Mouse (Mus musculus) hindlimb bud, embryonic 11.5 days (tissue): ENCODE measurements around the gene Gm28374.

ENCODE experiments used
- DNase-seq: peaks from one replicate; pipeline ENCODE4 v3.0.0-alpha.2; 2012; ENCODE audit warnings: low read depth, low spot score; ENCODE audit errors: extremely low spot score

The Gm28374 gene

DNA sequence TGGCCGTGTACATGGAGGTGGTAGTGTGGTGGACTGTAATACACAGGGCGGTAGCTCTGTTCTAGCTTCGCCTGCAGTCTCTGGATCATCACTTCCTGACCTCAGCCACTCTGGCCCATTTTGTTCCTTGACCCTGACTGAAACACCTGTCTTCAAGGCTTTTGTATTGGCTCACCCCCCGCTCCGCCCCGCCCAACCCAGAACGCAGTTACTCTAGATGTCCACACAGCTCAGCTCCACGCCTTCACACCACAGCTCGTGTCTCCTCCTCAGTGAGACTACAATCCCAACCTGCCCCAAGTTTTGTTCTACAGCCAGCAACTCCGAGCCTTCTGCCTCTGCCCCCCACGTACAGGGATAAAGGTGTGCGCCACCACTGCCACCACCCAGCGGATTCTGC, 6.8 kb upstream of the Gm28374 start:
- no peak for DNase-seq

GRCm38 (mm10) chr19:6085417-6085879, 3.4 kb upstream of the Gm28374 start:
- peak; percentile 76 for DNase-seq

- DNase-seq = peak; percentile 97
These were observed 2.6 kb upstream of the Gm28374 start, which contains the start of the genes Zfpl1 and Cdca5 for GRCm38 (mm10) chr19:6084478-6085248. Gene Zfpl1, minus strand, starts transcription at chr19:6084956. Gene Cdca5, plus strand, starts transcription at chr19:6084983.

DNA sequence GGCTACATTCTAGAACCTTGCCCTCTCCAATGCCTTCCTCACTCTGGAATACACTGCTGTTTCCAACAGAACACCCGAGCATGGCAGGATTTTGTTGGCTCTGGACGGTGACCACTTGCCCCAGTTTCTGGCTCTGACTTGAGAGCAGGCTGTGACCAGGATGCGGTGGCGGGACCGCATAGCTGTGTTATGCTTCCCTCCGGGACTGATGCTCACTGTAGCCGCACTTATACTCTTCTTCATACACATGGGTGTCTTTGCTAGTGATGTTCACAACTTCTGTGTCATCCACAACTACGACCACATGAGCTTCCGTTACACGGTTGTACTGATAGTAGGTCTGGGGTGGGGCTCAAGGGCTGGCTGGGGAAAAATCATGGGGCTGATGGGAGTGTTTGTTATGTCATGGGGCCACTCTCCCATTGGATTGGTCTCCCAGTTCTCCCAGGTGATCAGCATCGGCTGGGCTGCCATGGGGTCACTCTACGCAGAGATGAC, 2.0 kb downstream of the Gm28374 start, which contains the start of gene Tmem262:
TSS of gene Tmem262 (plus strand) at position 51 of the 498 bp plus-strand sequence.
- DNase-seq = no peak

DNA sequence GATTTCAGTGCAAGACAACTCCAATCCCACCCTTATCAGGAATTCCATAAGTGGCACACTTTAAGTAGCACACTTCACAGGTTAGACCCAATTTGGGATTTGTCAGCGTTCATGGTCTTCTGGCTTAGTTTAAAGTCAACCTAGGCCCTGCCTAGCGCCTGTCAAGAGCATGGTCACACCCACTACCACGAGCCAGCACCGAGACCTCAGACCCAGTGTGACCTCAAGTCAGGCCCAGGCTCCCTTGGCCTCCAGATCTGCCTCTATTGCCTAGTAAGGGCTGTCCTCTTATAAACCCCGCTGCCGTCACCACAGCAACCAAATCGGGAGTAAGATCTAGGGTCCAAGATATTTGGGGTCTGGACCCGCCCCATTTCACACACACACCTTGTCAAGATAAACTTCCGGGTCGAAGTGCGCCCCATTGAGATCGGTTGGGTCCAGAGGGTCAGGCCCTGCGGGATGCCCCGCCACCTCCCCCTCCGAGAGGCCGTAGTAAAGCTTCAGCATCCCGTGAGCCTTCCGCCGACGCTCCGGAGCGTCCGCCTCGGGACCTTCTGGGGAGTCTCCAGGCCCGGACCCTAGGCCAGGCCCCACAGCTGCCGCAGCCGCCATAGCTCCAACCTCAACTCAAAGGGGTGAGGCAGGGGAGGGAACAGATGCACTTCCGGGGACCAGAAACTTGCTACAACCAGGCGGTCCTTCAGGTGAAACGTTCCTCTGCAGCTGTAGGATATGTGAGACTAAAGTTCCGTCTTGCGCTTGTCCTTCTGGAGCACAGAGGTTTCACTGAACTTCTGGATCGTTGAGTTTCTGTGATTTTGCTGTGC, 5.3 kb downstream of the Gm28374 start, which contains the start of gene Vps51:
TSS of gene Vps51 (minus strand) at position 668 of the 830 bp plus-strand sequence.
- DNase-seq = no peak

DNA sequence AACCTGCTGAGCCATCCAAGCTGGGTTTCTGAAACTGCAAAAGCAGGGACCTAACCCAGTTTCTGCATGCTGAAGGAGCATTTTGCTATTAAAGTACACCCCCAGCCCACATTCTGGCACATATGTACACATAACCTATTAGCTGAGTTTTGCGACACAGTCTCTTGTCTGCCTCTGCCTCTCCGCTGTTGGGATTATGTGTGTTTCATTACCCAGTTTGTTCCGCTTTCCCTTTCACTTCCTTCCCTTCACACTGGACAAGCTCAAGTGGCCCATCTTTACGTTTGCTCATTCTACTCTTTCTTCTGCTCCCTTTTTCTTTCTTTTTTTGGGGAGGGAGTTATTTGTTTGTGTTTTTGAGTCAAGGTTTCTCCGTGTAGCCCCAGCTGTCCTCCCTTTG, 8.2 kb downstream of the Gm28374 start:
- DNase-seq = no peak

- DNase-seq = no peak
These were observed 10.8 kb downstream of the Gm28374 start for GRCm38 (mm10) chr19:6071261-6071660.

- no peak for DNase-seq
These were observed 11.3 kb downstream of the Gm28374 start for GRCm38 (mm10) chr19:6070571-6071250.

- no peak for DNase-seq
These were observed 12.2 kb downstream of the Gm28374 start for GRCm38 (mm10) chr19:6069851-6070250.

DNA sequence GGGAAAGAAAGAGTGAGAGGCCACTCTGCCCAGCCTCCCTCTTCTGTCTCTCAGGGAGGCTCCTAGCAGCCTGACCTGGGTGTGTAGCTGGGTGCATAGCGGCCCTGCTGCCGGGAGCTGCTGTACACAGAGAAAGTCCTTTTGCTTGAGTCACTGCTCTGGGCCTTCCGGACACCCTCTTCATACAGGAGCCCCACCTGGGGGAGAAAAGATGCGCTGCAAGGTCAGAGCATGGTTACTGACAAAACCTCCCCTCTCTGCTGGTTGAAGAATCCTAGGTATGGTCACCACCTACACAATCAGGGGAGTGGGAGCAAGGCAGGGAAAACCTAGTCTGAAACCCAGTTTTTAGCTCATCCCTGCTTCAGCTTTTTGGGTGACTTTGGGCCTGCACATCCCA, 13.1 kb downstream of the Gm28374 start:
- no peak for DNase-seq

GRCm38 (mm10) chr19:6067724-6068415, 14.2 kb downstream of the Gm28374 start, which contains the start of gene Tm7sf2:
Gene Tm7sf2, minus strand, starts transcription at chr19:6068373.
- DNase-seq = no peak

- DNase-seq = no peak
These were observed 14.9 kb downstream of the Gm28374 start for GRCm38 (mm10) chr19:6067011-6067723.

DNA sequence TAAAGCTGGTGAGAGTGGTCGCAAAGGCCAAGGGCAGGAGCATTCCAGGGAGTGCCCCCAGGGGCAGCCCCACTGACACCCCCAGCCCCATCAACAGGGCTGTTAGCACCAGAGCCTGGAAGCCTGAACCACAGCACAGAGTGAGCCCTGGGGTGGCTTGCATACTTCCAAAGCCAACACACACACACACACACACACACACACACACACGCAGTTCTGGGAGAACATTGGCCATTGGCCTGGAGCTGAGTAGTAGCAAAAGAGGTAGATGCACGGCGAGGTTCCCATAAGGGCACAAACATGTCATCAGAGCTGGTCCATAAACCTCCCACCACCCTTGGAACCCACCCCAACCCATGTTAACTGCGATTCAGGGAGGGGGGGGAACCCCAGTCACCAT, 15.5 kb downstream of the Gm28374 start:
- DNase-seq = no peak

DNA sequence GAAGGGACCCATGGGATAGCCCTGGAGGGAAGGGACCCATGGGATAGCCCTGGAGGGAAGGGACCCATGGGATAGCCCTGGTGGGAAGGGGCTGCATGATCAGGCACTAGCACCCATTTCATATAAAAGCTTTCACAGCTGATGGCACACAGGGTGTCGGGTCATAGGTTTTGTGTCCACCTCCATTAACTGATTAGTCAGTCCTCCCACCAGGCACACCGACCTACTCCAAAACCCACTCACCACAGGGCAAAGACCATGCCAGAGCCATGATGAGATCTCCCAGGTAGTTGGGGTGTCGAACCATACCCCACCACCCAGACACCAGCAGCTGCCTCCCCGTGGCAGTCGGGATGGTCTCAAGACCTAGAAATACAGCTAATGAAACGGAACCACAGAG, 19.0 kb downstream of the Gm28374 start:
- DNase-seq = no peak

DNA sequence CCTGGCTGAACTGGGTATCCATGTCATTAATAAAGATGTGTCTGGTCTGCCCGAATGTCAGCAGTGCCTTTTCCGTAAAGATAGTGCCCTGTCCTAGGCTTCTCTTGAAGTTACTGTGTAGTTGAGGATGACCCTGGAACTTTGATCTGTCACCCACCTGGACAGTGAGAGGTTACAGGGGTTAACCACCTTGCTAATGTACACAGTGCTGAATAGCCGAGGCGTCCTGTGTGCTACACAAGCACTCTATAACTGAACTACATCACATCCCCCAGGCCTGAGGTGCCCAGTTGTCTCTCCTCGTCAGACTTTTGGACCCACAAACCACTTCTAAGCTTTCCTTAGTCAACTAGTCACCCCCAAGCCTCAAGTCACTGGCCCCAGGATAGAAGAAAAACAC, 19.6 kb downstream of the Gm28374 start:
- no peak for DNase-seq

DNA sequence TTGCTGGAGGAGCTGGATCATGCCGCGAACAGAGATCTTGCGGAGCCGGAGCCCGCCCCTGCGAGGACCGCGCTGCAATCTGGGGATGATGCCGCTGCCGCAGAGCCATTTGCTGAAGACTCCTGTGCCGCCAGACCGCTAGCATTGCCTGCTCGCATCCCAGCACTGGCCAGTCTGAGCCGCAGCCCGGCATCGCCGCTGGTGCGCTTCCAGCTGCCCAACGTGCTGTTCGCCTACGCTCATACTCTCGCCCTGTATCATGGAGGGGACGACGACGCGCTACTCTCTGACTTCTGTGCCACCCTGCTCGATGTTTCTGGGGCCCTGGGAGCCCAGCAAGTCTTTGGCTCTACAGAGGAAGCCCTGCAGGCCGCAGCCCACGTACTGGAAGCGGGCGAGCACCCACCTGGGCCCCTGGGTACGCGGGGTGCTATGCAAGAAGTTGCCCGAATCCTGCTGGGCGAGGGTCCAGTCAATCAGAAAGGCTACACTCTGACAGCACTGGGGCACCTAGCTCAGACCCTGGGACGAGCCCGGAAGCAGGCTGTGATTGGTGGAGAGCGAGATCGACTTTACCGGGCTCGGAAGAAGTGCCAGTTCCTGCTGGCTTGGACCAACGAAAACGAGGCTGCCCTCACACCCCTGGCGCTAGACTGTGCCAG, 20.3 kb downstream of the Gm28374 start:
- no peak for DNase-seq

DNA sequence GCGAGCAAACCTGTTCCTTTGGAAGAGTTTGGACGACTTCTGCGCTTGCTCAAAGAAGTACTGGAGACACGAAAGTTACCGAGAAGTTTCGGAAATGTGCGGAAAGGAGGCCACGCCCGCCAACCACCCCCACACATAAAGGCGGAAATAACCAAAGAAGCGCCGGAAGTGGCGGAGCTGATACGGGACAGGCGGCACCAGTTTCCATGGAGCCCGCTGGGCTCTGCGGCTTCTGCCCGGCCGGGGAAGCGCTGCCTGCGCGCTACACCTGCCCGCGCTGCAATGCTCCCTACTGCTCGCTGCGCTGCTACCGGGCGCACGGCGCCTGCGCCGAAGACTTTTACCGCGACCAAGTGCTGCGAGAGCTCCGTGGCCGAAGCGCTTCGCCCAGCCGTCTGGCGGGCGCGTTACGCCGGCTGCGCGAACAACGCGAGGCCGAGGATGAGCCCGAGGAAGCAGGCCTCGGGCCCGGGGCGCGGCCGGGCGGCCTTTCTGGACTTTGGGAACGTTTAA, 21.0 kb downstream of the Gm28374 start, which contains the start of gene Znhit2:
TSS of gene Znhit2 (plus strand) at position 172 of the 513 bp plus-strand sequence.
- DNase-seq = peak; percentile 83

- DNase-seq = no peak
These were observed 23.1 kb downstream of the Gm28374 start for GRCm38 (mm10) chr19:6058966-6059365.

- DNase-seq = no peak
These were observed 23.5 kb downstream of the Gm28374 start for GRCm38 (mm10) chr19:6058513-6058912.
